Mouse (Mus musculus) liver, embryonic 11.5 days (tissue): ENCODE data around the gene Prkce. TPM values are rescaled to one million over a fixed set of nuclear protein-coding genes. Genes with fewer than 3 reads are reported as not detected.

Experiments
- ATAC-seq: fragments of 200-750 bp; cut with Nextera tagmentation; replicated peaks from 2 replicates; pipeline ENCODE4 v1.8.0; 2017; ENCODE audit warnings: moderate number of reproducible peaks, mild to moderate bottlenecking, moderate TSS enrichment, moderate library complexity; ENCODE audit not compliant: low FRiP score
- DNase-seq: peaks from one replicate; pipeline ENCODE4 v3.0.0-alpha.2; 2017; ENCODE audit warnings: low spot score
- H3K27ac ChIP-seq: fragments of 300-500 bp; sonication (generic); 2 replicates; pipeline ENCODE4 v1.5.1; 2014; ENCODE audit warnings: mild to moderate bottlenecking, low read depth, low read length, control low read depth
- H3K27me3 ChIP-seq: fragments of 300-500 bp; sonication (generic); replicated peaks from 2 replicates; pipeline ENCODE4 v1.6.1; 2014; ENCODE audit warnings: low read length, mixed read lengths; ENCODE audit not compliant: control insufficient read depth, insufficient read depth
- H3K36me3 ChIP-seq: fragments of 300-500 bp; sonication (generic); 2 replicates; pipeline ENCODE4 v1.6.1; 2014; ENCODE audit warnings: mild to moderate bottlenecking, low read length, moderate library complexity, mixed read lengths; ENCODE audit not compliant: control insufficient read depth, insufficient read depth
- H3K4me1 ChIP-seq: fragments of 300-500 bp; sonication (generic); replicated peaks from 2 replicates; pipeline ENCODE4 v1.6.1; 2014; ENCODE audit warnings: low read length, mixed read lengths; ENCODE audit not compliant: control insufficient read depth, insufficient read depth
- H3K4me2 ChIP-seq: fragments of 300-500 bp; sonication (generic); 2 replicates; pipeline ENCODE4 v1.6.1; 2014; ENCODE audit warnings: mild to moderate bottlenecking, control low read depth, moderate library complexity
- H3K4me3 ChIP-seq: fragments of 300-500 bp; sonication (generic); 2 replicates; pipeline ENCODE4 v1.5.1; 2014; ENCODE audit warnings: low read depth, low read length, control low read depth
- H3K9ac ChIP-seq: fragments of 300-500 bp; sonication (generic); 2 replicates; pipeline ENCODE4 v1.6.1; 2014; ENCODE audit warnings: low read depth, low read length, control low read depth
- H3K9me3 ChIP-seq: fragments of 300-500 bp; sonication (generic); 2 replicates; pipeline ENCODE4 v1.6.1; 2016; ENCODE audit warnings: low read length, inconsistent platforms, mixed read lengths; ENCODE audit not compliant: control insufficient read depth
- WGBS: fragments of 180-500 bp; shearing (Covaris S2); extraction: QIAGEN DNeasy Blood & Tissue Kit; methylation state at CpG from one replicate; pipeline ENCODE4 v1.1.7; 2014; 5-methylcytosine and 5-hydroxymethylcytosine counted together
- polyA plus RNA-seq: library from polyadenylated mRNA; unstranded; fragments of >200 nt; fragmentation: Nextera tagmentation; extraction: Ambion mirVana; gene quantifications from 2 replicates; pipeline ENCODE4 v1.2.1, GENCODE M21; 2014

The Prkce gene
- polyA plus RNA-seq, 1 experiment from 2014 or later: 4.0 TPM

GRCm38 (mm10) chr17:86317197-86317596, 149.6 kb downstream of the Prkce start:
- Histone ChIP-seq H3K36me3 (no peaks in the 10 kb centered on the region), H3K9me3 (no peaks in the 10 kb centered on the region), H3K4me2 (no peak overlapping the region), H3K4me1 (peaks cover 14% of the 10 kb centered on the region), H3K4me3 (no peak overlapping the region), H3K27ac (no peak overlapping the region), H3K9ac (no peak overlapping the region), H3K27me3 (no peaks in the 10 kb centered on the region)
- 47% methylated on average over 4 of the region's 4 CpGs for WGBS
- ATAC-seq (no peak), DNase-seq (no peak)

DNA sequence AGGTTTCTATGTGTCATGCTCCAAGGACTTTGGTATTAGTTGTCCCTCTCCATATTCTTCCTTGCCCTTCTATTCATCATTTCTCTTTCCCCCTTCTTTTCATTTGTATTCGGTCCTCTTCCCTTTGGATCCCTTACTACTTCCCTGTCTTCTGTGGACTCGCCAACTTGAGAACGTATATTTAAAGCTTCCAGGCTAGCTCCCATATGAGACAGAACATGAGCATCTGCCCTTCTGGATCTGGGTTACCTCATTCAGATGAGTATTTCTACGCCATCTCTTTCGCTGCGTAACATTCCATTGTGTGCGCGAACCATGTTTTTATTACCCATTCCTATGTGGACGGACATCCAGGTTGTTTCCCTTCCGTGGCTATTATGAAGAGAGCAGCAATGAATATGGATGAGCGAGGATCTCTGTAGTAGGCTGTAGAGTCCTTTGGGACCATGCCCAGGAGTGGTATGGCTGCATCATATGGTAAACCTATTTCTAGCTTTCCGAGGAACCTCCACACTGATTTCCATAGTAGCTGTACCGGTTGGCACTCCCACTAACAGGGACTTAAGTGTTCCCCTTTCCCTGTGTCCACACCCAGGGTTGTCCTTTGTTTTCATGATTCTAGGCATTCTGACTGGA, 152.5 kb downstream of the Prkce start:
- Histone ChIP-seq H3K9ac (no peak overlapping the region), H3K27ac (no peak overlapping the region), H3K9me3 (no peaks in the 10 kb centered on the region), H3K4me1 (peaks cover 8% of the 10 kb centered on the region), H3K4me3 (no peak overlapping the region), H3K36me3 (no peaks in the 10 kb centered on the region), H3K4me2 (no peak overlapping the region), H3K27me3 (no peaks in the 10 kb centered on the region)
- DNase-seq (no peak), ATAC-seq (no peak)
- WGBS: 94% methylated on average over 13 of the region's 13 CpGs

DNA sequence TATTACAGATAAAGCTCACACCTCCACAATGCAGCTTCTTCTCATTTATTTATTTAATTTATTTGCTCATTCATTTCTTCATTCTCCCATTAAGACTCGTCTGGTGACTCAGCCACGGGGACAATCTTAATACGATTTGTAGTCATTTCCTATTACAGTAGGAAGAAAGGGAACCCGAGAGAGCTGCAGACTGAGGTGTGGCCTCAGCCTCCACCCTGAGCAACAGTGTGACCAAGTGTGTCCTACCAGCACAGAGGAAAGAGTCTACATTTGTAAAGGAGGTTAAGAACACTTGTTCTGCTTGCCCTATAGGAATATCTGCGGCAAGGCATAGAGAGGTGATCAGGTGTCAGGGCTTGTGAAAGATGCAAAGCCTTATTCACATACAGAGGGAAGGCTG, 155.3 kb downstream of the Prkce start:
- Histone ChIP-seq H3K36me3 (no peaks in the 10 kb centered on the region), H3K9ac (no peak overlapping the region), H3K9me3 (no peaks in the 10 kb centered on the region), H3K4me1 (peaks cover 8% of the 10 kb centered on the region), H3K27me3 (no peaks in the 10 kb centered on the region), H3K4me2 (no peak overlapping the region), H3K27ac (no peak overlapping the region), H3K4me3 (no peak overlapping the region)
- 47% methylated on average over 5 of the region's 5 CpGs for WGBS
- no peak for ATAC-seq
- DNase-seq: no peak

DNA sequence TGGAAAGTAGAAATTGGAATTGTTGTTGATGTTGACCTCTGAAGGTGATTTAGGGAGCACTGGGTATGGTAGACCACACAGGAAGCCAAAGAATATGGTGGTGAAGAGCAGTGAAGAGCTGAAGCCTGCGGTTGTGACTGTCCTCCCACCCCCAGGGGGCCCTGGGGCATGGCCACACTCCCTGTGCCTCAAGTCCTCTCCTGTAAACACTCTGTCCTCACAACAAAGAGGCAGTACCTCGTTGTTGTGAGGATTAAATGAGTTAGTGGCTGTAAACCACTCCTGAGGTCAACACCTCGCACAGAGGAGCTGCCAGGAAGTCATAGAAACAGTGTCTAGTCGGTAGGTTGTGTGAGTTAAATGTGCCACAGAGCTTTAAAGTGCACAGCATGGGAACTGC, 155.7 kb downstream of the Prkce start:
- H3K4me1 ChIP-seq: peaks cover 8% of the 10 kb centered on the region
- no peaks in the 10 kb centered on the region for H3K9me3 ChIP-seq
- no peak for ATAC-seq
- DNase-seq: no peak
- 25% methylated on average over 4 of the region's 4 CpGs for WGBS
- no peak overlapping the region for H3K4me2 ChIP-seq
- H3K27me3 ChIP-seq: no peaks in the 10 kb centered on the region
- H3K27ac ChIP-seq: no peak overlapping the region
- H3K9ac ChIP-seq: no peak overlapping the region
- no peaks in the 10 kb centered on the region for H3K36me3 ChIP-seq
- no peak overlapping the region for H3K4me3 ChIP-seq

GRCm38 (mm10) chr17:86323909-86324686, 156.5 kb downstream of the Prkce start:
- Histone ChIP-seq H3K9me3 (no peaks in the 10 kb centered on the region), H3K9ac (no peak overlapping the region), H3K27me3 (no peaks in the 10 kb centered on the region), H3K4me1 (peaks cover 8% of the 10 kb centered on the region), H3K27ac (no peak overlapping the region), H3K4me3 (no peak overlapping the region), H3K36me3 (no peaks in the 10 kb centered on the region), H3K4me2 (no peak overlapping the region)
- ATAC-seq (no peak), DNase-seq (no peak)
- WGBS: 63% methylated on average over 6 of the region's 6 CpGs

DNA sequence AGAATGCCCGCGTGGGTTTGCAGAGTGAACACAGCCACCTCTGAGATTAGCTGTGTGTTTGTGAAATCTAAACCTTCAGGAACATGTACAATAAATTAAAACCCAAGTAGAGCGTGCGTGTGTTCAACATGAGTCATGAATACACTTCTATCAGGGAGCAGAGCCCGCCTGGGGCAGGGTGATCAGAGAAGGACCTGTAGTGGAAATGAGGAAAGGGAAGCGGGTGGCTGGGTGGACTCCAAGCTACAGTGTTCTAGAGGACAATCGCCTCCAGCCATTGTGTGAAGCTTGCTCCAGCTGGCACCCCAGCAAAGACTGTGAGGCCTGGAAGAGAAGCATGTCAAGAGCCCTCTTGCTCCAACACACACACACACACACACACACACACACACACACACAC, 157.2 kb downstream of the Prkce start:
- ATAC-seq (no peak), DNase-seq (no peak)
- Histone ChIP-seq H3K4me2 (no peak overlapping the region), H3K36me3 (no peaks in the 10 kb centered on the region), H3K9ac (no peak overlapping the region), H3K4me1 (peaks cover 10% of the 10 kb centered on the region), H3K9me3 (no peaks in the 10 kb centered on the region), H3K27me3 (no peaks in the 10 kb centered on the region), H3K27ac (no peak overlapping the region), H3K4me3 (no peak overlapping the region)
- 74% methylated on average over 7 of the region's 7 CpGs for WGBS

DNA sequence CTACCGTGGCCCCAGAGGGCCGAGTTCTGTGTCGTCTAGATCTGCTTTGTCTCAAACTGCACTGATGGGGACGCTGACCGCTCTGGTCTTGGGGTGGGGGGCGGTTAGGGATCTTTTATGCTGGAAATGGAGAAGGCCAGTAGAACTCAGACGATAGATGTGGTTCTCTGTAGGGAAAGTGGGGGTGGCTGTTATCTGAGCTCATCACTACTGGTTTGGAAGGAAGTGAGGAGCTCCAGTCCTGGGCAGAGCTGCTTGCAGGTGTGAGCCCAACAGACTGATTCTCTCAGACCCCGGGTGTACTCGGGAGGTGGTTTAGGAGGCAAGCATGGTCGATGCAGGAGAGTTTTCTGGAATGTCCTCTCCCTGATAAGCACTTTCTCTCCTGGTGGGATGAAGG, 157.7 kb downstream of the Prkce start:
- no peaks in the 10 kb centered on the region for H3K9me3 ChIP-seq
- WGBS: 62% methylated on average over 10 of the region's 10 CpGs
- no peak for ATAC-seq
- H3K4me3 ChIP-seq: no peak overlapping the region
- DNase-seq: no peak
- no peak overlapping the region for H3K4me2 ChIP-seq
- H3K9ac ChIP-seq: no peak overlapping the region
- H3K36me3 ChIP-seq: no peaks in the 10 kb centered on the region
- no peak overlapping the region for H3K27ac ChIP-seq
- peaks cover 16% of the 10 kb centered on the region for H3K4me1 ChIP-seq
- no peaks in the 10 kb centered on the region for H3K27me3 ChIP-seq

DNA sequence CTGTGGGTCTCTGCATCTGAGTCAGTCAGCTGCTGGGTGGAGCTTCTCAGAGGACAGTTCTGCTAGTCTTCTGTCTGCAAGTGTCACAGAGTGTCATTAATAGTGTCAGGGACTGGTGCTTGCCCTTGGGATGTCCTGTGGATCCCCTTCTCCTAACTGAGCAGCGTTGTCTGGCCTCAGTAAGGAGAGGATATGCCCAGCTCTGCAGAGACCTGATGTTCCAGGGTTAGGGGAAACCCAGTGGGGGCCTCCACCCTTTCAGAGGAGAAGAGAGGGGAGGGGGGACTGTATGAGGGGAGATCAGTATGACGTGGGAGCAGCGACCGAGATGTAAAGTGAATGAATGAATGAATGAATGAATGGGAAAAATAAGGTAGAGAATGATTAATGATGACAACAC, 160.4 kb downstream of the Prkce start:
- 72% methylated on average over 4 of the region's 4 CpGs for WGBS
- no peaks in the 10 kb centered on the region for H3K9me3 ChIP-seq
- no peak overlapping the region for H3K4me3 ChIP-seq
- peaks cover 17% of the 10 kb centered on the region for H3K4me1 ChIP-seq
- ATAC-seq (no peak), DNase-seq (no peak)
- H3K4me2 ChIP-seq: no peak overlapping the region
- no peaks in the 10 kb centered on the region for H3K36me3 ChIP-seq
- H3K27ac ChIP-seq: no peak overlapping the region
- no peak overlapping the region for H3K9ac ChIP-seq
- H3K27me3 ChIP-seq: no peaks in the 10 kb centered on the region
